Mouse (Mus musculus) lung, embryonic 15.5 days (tissue): ENCODE measurements around the gene Wdr63. TPM values are rescaled to one million over a fixed set of nuclear protein-coding genes. Genes with fewer than 3 reads are reported as not detected.

Source experiments
- ATAC-seq: fragments of 200-750 bp; cut with Nextera tagmentation; 2 replicates; pipeline ENCODE4 v1.8.0; 2017; ENCODE audit warnings: moderate number of reproducible peaks, borderline replicate concordance; ENCODE audit not compliant: low FRiP score, low TSS enrichment; ENCODE audit errors: extremely low read depth
- H3K27ac ChIP-seq: fragments of 300-500 bp; sonication (generic); 2 replicates; pipeline ENCODE4 v1.5.1; 2015; ENCODE audit warnings: moderate library complexity, mild to moderate bottlenecking, inconsistent platforms
- H3K27me3 ChIP-seq: fragments of 300-500 bp; sonication (generic); 2 replicates; pipeline ENCODE4 v1.6.1; 2015; ENCODE audit warnings: inconsistent platforms
- H3K36me3 ChIP-seq: fragments of 300-500 bp; sonication (generic); 2 replicates; pipeline ENCODE4 v1.6.1; 2015; ENCODE audit warnings: inconsistent platforms
- H3K4me1 ChIP-seq: fragments of 300-500 bp; sonication (generic); 2 replicates; pipeline ENCODE4 v1.6.1; 2015; ENCODE audit warnings: inconsistent platforms
- H3K4me2 ChIP-seq: fragments of 300-500 bp; sonication (generic); 2 replicates; pipeline ENCODE4 v1.6.1; 2015; ENCODE audit warnings: inconsistent platforms, mild to moderate bottlenecking, moderate library complexity
- H3K4me3 ChIP-seq: fragments of 300-500 bp; sonication (generic); 2 replicates; pipeline ENCODE4 v1.5.1; 2015; ENCODE audit warnings: mild to moderate bottlenecking, inconsistent platforms
- H3K9ac ChIP-seq: fragments of 300-500 bp; sonication (generic); 2 replicates; pipeline ENCODE4 v1.6.1; 2015; ENCODE audit warnings: inconsistent platforms
- H3K9me3 ChIP-seq: fragments of 300-500 bp; sonication (generic); 2 replicates; pipeline ENCODE4 v1.6.1; 2016; ENCODE audit warnings: inconsistent platforms
- WGBS: fragments of 180-500 bp; shearing (Covaris S2); methylation state at CpG from one replicate; pipeline ENCODE4 v1.1.7; 2015; 5-methylcytosine and 5-hydroxymethylcytosine counted together
- polyA plus RNA-seq: library from polyadenylated mRNA; unstranded; fragments of >200 nt; fragmentation: Nextera tagmentation; extraction: Ambion mirVana; gene quantifications from 2 replicates; pipeline ENCODE4 v1.2.1, GENCODE M21; 2015

Gene Wdr63
- polyA plus RNA-seq, 1 experiment from 2014 or later = 1.8 TPM

- no peak overlapping the region for H3K4me3 ChIP-seq
- no peaks in the 10 kb centered on the region for H3K27me3 ChIP-seq
- ATAC-seq = no peak
- no peaks in the 10 kb centered on the region for H3K9me3 ChIP-seq
- no peak overlapping the region for H3K27ac ChIP-seq
- no peaks in the 10 kb centered on the region for H3K36me3 ChIP-seq
- no peaks in the 10 kb centered on the region for H3K4me1 ChIP-seq
- no peak overlapping the region for H3K9ac ChIP-seq
- H3K4me2 ChIP-seq = no peak overlapping the region
- 89% methylated on average over 10 of the region's 10 CpGs for WGBS
These were observed 12.9 kb downstream of the Wdr63 start for GRCm38 (mm10) chr3:146095066-146095465.

DNA sequence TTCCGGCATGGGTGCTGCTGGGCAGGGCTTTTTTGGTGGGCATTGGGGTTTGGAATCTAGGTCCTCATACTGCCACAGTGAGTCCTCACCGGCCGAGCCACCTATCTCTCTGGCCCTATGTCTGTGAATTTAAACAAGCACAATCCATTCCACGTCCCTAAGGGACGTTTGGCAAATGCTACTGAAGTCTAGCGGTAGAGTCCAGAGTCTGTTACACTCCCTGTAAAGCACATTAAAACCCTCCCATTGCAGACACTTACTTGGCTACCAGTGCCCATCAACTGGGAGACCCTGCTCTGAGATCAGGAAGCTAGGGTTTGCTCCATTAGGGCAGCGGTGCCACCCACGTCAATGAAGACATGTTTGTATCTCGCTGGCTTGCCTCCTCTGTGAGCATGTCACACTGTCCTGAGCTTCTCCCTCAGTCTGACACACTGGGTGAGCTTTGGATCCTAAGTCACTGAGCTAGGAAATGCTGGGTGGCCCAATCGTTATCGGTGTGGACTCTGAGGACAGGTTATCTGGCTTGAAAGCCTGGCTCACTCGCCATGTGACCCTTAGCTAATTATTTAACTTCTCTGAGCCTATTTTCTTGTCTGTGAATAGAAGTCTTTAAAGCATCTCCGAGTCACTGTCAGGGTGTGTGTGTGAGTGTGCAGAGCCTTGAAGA lies 16.8 kb downstream of the Wdr63 start:
- Histone ChIP-seq H3K9ac (no peak overlapping the region), H3K36me3 (no peaks in the 10 kb centered on the region), H3K9me3 (no peaks in the 10 kb centered on the region), H3K4me2 (no peak overlapping the region), H3K27ac (no peak overlapping the region), H3K27me3 (no peaks in the 10 kb centered on the region), H3K4me3 (no peak overlapping the region), H3K4me1 (no peaks in the 10 kb centered on the region)
- ATAC-seq = no peak
- WGBS = 81% methylated on average over 13 of the region's 13 CpGs

GRCm38 (mm10) chr3:146080241-146080640 lies 27.7 kb downstream of the Wdr63 start:
- Histone ChIP-seq H3K36me3 (no peaks in the 10 kb centered on the region), H3K9ac (no peak overlapping the region), H3K27ac (no peak overlapping the region), H3K27me3 (no peaks in the 10 kb centered on the region), H3K4me2 (no peak overlapping the region), H3K4me1 (no peaks in the 10 kb centered on the region), H3K4me3 (no peak overlapping the region), H3K9me3 (no peaks in the 10 kb centered on the region)
- 82% methylated on average over 12 of the region's 12 CpGs for WGBS
- no peak for ATAC-seq

GRCm38 (mm10) chr3:146072780-146073179 lies 35.1 kb downstream of the Wdr63 start:
- Histone ChIP-seq H3K4me2 (no peak overlapping the region), H3K9me3 (no peaks in the 10 kb centered on the region), H3K9ac (no peak overlapping the region), H3K4me1 (no peaks in the 10 kb centered on the region), H3K36me3 (no peaks in the 10 kb centered on the region), H3K27ac (no peak overlapping the region), H3K27me3 (no peaks in the 10 kb centered on the region), H3K4me3 (no peak overlapping the region)
- 65% methylated on average over 7 of the region's 7 CpGs for WGBS
- ATAC-seq = no peak

DNA sequence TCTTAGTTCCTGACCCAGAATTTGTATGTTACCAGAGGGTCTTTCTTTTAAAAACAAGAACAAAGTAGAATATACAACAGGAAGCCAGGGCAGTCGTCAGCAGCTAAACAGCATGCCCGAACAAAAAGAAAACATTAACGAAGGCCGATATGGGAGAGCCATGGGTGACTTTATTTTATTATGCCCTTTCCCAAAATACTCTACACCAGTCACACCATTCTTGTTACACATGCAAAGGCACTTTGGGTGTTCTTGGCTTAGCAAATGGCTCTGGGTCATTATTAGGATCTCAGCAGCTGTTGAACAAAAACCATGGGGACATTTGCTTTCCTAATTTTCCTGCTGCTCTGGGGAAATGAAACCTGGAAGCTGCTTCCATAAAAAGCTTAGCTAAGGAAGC lies 38.7 kb downstream of the Wdr63 start:
- 78% methylated on average over 4 of the region's 4 CpGs for WGBS
- Histone ChIP-seq H3K4me3 (no peak overlapping the region), H3K36me3 (no peaks in the 10 kb centered on the region), H3K27ac (no peak overlapping the region), H3K4me1 (no peaks in the 10 kb centered on the region), H3K9me3 (no peaks in the 10 kb centered on the region), H3K9ac (no peak overlapping the region), H3K27me3 (no peaks in the 10 kb centered on the region), H3K4me2 (no peak overlapping the region)
- ATAC-seq = no peak

DNA sequence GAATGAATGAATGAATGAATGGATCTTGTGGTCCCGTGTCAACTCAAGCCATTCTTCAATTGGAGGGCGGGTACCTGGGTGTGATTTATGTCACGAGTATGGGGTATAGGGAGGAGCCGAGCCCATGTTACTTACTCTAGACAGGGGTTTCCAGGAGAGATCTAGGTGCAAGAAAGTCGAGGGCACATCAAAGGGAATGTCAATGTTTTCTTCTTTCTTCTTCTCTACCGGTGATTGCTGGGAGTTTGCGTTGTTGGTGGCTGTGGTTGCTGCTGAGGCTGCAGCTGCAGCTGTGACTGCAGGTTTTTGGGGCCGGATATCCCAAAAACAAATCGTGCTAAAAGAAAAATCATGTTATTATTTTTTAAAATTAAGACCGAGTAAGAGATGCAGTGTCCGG lies 44.8 kb downstream of the Wdr63 start:
- Histone ChIP-seq H3K27ac (no peak overlapping the region), H3K9ac (no peak overlapping the region), H3K9me3 (no peaks in the 10 kb centered on the region), H3K4me3 (no peak overlapping the region), H3K36me3 (no peaks in the 10 kb centered on the region), H3K4me1 (no peaks in the 10 kb centered on the region), H3K27me3 (no peaks in the 10 kb centered on the region), H3K4me2 (no peak overlapping the region)
- ATAC-seq = no peak
- 79% methylated on average over 11 of the region's 11 CpGs for WGBS

GRCm38 (mm10) chr3:146059356-146059926 lies 48.5 kb downstream of the Wdr63 start:
- no peak overlapping the region for H3K4me3 ChIP-seq
- peaks cover 7% of the 10 kb centered on the region; the same call in 1 of the 2 replicates for H3K27me3 ChIP-seq
- WGBS = 66% methylated on average over 15 of the region's 15 CpGs
- no peaks in the 10 kb centered on the region for H3K9me3 ChIP-seq
- no peak for ATAC-seq
- H3K27ac ChIP-seq = no peak overlapping the region
- no peaks in the 10 kb centered on the region for H3K4me1 ChIP-seq
- H3K36me3 ChIP-seq = no peaks in the 10 kb centered on the region
- H3K9ac ChIP-seq = no peak overlapping the region
- no peak overlapping the region for H3K4me2 ChIP-seq

DNA sequence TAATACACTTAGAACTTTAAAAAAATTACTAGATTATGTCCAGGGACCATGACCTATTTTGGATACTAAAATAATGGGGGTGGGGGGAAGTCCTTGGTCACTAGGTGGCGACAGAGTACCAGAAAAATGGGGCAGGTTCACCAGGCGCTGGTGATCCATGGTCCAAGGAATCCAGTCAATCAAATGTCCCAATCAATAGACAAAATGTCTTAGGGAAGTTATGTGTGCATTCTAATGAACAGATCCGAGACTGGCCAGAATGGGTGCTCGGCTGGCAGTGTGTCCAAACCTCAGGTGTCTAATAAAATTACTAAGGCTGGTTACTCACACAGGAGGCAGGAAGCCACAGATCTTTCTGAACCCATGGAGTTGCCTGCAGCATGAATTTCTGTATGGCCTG lies 49.7 kb downstream of the Wdr63 start:
- Histone ChIP-seq H3K27me3 (peaks cover 7% of the 10 kb centered on the region; the same call in 1 of the 2 replicates), H3K4me2 (no peak overlapping the region), H3K9me3 (no peaks in the 10 kb centered on the region), H3K4me3 (no peak overlapping the region), H3K9ac (no peak overlapping the region), H3K36me3 (no peaks in the 10 kb centered on the region), H3K27ac (no peak overlapping the region), H3K4me1 (no peaks in the 10 kb centered on the region)
- WGBS = 12% methylated on average over 4 of the region's 4 CpGs
- no peak for ATAC-seq

GRCm38 (mm10) chr3:146057131-146057530 lies 50.8 kb downstream of the Wdr63 start:
- Histone ChIP-seq H3K4me3 (no peak overlapping the region), H3K4me2 (no peak overlapping the region), H3K27me3 (peaks cover 7% of the 10 kb centered on the region; the same call in 1 of the 2 replicates), H3K9me3 (no peaks in the 10 kb centered on the region), H3K36me3 (no peaks in the 10 kb centered on the region), H3K4me1 (0 out of 2 replicates have a peak, but pooled peaks cover 3% of the 10 kb centered on the region), H3K9ac (no peak overlapping the region), H3K27ac (no peak overlapping the region)
- no peak for ATAC-seq
- 57% methylated on average over 7 of the region's 7 CpGs for WGBS

- 79% methylated on average over 2 of the region's 2 CpGs for WGBS
These were observed 54.1 kb downstream of the Wdr63 start for GRCm38 (mm10) chr3:146053873-146054272.

DNA sequence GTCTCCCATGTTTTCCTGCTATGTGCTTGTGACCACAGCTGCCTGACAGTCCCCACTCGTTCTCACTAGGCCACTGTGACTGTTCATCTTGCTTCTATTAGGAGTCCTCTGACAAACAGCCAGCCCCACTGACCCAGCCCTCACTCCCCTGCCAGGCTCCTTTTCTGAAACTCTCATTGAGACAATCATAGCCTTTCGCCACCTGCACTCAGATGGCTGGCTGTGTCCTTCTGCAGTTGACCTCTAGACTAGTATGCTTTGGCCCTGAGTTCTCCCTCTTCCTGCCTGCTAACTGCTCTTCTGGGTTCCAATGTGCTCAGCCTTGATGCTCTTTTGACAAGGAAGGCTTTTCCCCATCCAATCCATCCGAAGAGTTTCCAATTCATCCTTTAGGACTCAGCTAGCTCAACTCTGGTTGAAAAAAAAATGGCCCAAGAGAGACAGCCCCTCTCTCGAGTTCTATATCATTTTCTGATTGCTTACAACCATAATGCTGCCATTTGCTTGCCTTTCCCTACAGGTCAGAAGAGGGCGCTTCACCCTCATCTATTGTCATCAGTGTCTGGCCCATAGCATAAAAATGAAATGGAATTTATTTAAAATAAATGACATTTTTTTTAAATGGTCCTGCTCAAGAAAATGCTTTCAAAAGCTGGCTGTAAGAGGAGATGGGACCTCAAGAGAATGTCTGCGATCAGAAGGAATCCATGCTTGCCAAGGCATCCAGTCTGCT lies 54.7 kb downstream of the Wdr63 start:
- ATAC-seq = no peak
- H3K4me1 ChIP-seq = peaks cover 16% of the 10 kb centered on the region
- no peak overlapping the region for H3K4me3 ChIP-seq
- no peaks in the 10 kb centered on the region for H3K9me3 ChIP-seq
- peaks cover 7% of the 10 kb centered on the region; the same call in 1 of the 2 replicates for H3K27me3 ChIP-seq
- no peak overlapping the region for H3K4me2 ChIP-seq
- 64% methylated on average over 6 of the region's 6 CpGs for WGBS
- H3K9ac ChIP-seq = no peak overlapping the region
- H3K27ac ChIP-seq = no peak overlapping the region
- H3K36me3 ChIP-seq = no peaks in the 10 kb centered on the region

More at GRCm38 (mm10) chr3:146053873-146054272, 54.1 kb downstream of the Wdr63 start:
- H3K4me2 ChIP-seq = no peak overlapping the region
- H3K4me1 ChIP-seq = peaks cover 16% of the 10 kb centered on the region
- H3K9ac ChIP-seq = no peak overlapping the region
- H3K27me3 ChIP-seq = peaks cover 7% of the 10 kb centered on the region; the same call in 1 of the 2 replicates
- no peaks in the 10 kb centered on the region for H3K9me3 ChIP-seq
- no peaks in the 10 kb centered on the region for H3K36me3 ChIP-seq
- H3K27ac ChIP-seq = no peak overlapping the region
- ATAC-seq = no peak
- no peak overlapping the region for H3K4me3 ChIP-seq
